Mouse (Mus musculus): ENCODE results near the gene Smdt1.

GRCm38 (mm10) chr15:82378261-82379180 lies 39.8 kb downstream of the Smdt1 start:
- no peak for TF ChIP-seq CTCF (IDR thresholded peaks at IDR 0.05; ENCODE audit: extremely low read depth, insufficient read depth, low read length)
- no peak for TF ChIP-seq POLR2A (IDR thresholded peaks at IDR 0.05; ENCODE audit: extremely low read depth, insufficient read depth, low read length)

Measured in cortical plate, adult 2 months (tissue).